Mouse (Mus musculus) lung, postnatal 0 days (tissue): Measurements from ENCODE around the gene Ppan. TPM values are rescaled to one million over a fixed set of nuclear protein-coding genes. Genes with fewer than 3 reads are reported as not detected.
A peak's percentile ranks its signal among the peaks of the same experiment; 100 is the strongest.

Source experiments
- ATAC-seq: fragments of 200-750 bp; cut with Nextera tagmentation; 2 replicates; pipeline ENCODE4 v1.8.0; 2017; ENCODE audit warnings: moderate library complexity
- DNase-seq: peaks from one replicate; pipeline ENCODE4 v3.0.0-alpha.2; 2016; ENCODE audit warnings: low spot score
- H3K27ac ChIP-seq: fragments of 300-500 bp; sonication (generic); 2 replicates; pipeline ENCODE4 v1.5.1; 2014; ENCODE audit warnings: antibody characterized with exemption, mild to moderate bottlenecking, low read length, mixed read lengths
- H3K27me3 ChIP-seq: fragments of 300-500 bp; sonication (generic); replicated peaks from 2 replicates; pipeline ENCODE4 v1.6.1; 2014; ENCODE audit warnings: low read length, mixed read lengths; ENCODE audit not compliant: insufficient read depth
- H3K36me3 ChIP-seq: fragments of 300-500 bp; sonication (generic); 2 replicates; pipeline ENCODE4 v1.6.1; 2014; ENCODE audit warnings: low read length, mixed read lengths; ENCODE audit not compliant: insufficient read depth
- H3K4me1 ChIP-seq: fragments of 300-500 bp; sonication (generic); 2 replicates; pipeline ENCODE4 v1.6.1; 2014; ENCODE audit warnings: antibody characterized with exemption, low read depth, low read length, mixed read lengths; ENCODE audit not compliant: insufficient read depth
- H3K4me2 ChIP-seq: fragments of 300-500 bp; sonication (generic); replicated peaks from 2 replicates; pipeline ENCODE4 v1.6.1; 2014; ENCODE audit warnings: low read depth, mild to moderate bottlenecking, low read length, moderate library complexity, mixed read lengths
- H3K4me3 ChIP-seq: fragments of 300-500 bp; sonication (generic); 2 replicates; pipeline ENCODE4 v1.5.1; 2014; ENCODE audit warnings: low read depth, low read length
- H3K9ac ChIP-seq: fragments of 300-500 bp; sonication (generic); replicated peaks from 2 replicates; pipeline ENCODE4 v1.6.1; 2014; ENCODE audit warnings: low read depth, mild to moderate bottlenecking
- H3K9me3 ChIP-seq: fragments of 300-500 bp; sonication (generic); 2 replicates; pipeline ENCODE4 v1.6.1; 2016; ENCODE audit warnings: low read length, mixed read lengths
- CTCF ChIP-seq: IDR thresholded peaks from 2 replicates; pipeline ENCODE4 v1.5.1; 2016; ENCODE audit warnings: antibody characterized with exemption, mild to moderate bottlenecking
- EP300 ChIP-seq: IDR thresholded peaks from 2 replicates; pipeline ENCODE4 v1.6.1; 2016; ENCODE audit warnings: antibody characterized with exemption, mild to moderate bottlenecking, control low read depth
- WGBS: fragments of 180-500 bp; shearing (Covaris S2); extraction: QIAGEN DNeasy Blood & Tissue Kit; methylation state at CpG from one replicate; pipeline ENCODE4 v1.1.7; 2014; 5-methylcytosine and 5-hydroxymethylcytosine counted together
- polyA plus RNA-seq: library from polyadenylated mRNA; unstranded; fragments of >200 nt; fragmentation: Nextera tagmentation; extraction: Ambion mirVana; gene quantifications from 2 replicates; pipeline ENCODE4 v1.2.1, GENCODE M21; 2015

Gene Ppan
- polyA plus RNA-seq, 1 experiment from 2014 or later = 20.9 TPM

DNA sequence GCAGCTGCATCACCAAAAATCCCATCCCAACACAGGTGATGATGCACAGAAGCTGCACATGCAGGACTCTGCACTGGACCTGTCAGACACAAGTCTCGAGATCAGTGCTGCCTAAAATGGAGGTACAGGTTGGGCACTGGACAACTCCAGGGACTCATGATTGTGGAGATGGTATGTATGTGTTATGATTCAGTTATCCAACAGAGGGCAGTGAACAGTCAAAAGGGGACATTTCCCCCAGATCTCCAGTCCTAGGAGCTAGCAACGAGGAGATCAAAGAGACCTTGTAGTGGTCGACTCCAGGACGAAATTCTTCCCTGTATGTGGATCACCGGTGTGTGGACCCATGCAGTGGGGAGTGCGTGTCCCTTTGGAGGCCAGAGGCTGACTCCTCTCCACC is 28.0 kb upstream of the Ppan start:
- Histone ChIP-seq H3K27me3 (no peaks in the 10 kb centered on the region), H3K9ac (no peak overlapping the region), H3K4me2 (no peak overlapping the region), H3K4me3 (no peak overlapping the region), H3K27ac (no peak overlapping the region), H3K9me3 (no peaks in the 10 kb centered on the region), H3K36me3 (no peaks in the 10 kb centered on the region), H3K4me1 (no peaks in the 10 kb centered on the region)
- ATAC-seq = no peak
- no peak for DNase-seq
- WGBS = 36% methylated on average over 6 of the region's 6 CpGs
- TF ChIP-seq CTCF (no peak), EP300 (no peak)

DNA sequence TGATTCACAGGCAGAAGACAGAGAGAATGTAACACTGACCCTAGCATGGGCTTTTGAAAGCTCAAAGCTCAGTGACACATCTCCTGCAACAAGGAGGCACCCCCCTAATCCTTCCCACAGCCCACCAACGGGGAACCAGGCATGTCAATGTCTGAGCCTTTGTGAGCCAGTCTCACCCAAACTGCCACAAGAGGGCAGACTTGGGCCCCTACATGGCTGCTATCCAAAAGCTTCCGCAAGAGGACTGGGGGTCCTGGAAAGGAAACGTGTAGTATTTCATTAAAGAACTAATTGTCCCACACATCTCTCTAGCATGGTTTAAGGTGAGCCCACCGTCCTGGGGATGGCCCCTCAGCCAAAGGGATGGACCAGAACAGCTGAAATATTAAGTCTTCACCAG is 26.2 kb upstream of the Ppan start:
- no peaks in the 10 kb centered on the region for H3K4me1 ChIP-seq
- WGBS = 4% methylated on average over 4 of the region's 4 CpGs
- no peaks in the 10 kb centered on the region for H3K27me3 ChIP-seq
- H3K9ac ChIP-seq = no peak overlapping the region
- no peak for ATAC-seq
- no peaks in the 10 kb centered on the region for H3K36me3 ChIP-seq
- no peak for DNase-seq
- TF ChIP-seq CTCF (peak; percentile 67), EP300 (no peak)
- no peak overlapping the region for H3K4me3 ChIP-seq
- no peak overlapping the region for H3K27ac ChIP-seq
- no peaks in the 10 kb centered on the region for H3K9me3 ChIP-seq
- no peak overlapping the region for H3K4me2 ChIP-seq

DNA sequence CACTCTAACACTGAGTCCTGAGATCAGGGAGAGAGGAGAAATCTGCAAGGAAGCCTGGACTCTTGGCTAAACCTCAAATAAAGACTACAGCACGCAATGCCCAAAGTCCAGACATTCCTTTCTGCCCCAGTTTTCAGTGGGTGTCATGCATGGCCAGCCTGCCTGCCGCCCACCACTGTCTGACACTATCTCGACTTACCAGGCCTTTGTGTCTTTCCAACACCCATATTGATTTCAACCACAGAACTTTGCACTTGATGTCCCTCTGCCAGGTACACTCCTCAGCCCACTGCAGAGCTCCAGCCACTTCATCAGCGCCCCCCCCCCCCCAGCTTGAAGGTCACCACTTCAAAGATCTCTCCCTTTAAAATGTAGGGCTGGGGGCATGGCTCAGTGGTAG is 25.8 kb upstream of the Ppan start:
- 0 out of 2 replicates have a peak, but pooled peaks cover under 1% of the 10 kb centered on the region for H3K27me3 ChIP-seq
- no peaks in the 10 kb centered on the region for H3K9me3 ChIP-seq
- H3K9ac ChIP-seq = no peak overlapping the region
- TF ChIP-seq CTCF = no peak
- TF ChIP-seq EP300 = no peak
- ATAC-seq (no peak), DNase-seq (no peak)
- no peak overlapping the region for H3K27ac ChIP-seq
- H3K4me2 ChIP-seq = no peak overlapping the region
- H3K4me1 ChIP-seq = no peaks in the 10 kb centered on the region
- 47% methylated on average over 4 of the region's 4 CpGs for WGBS
- H3K36me3 ChIP-seq = no peaks in the 10 kb centered on the region
- no peak overlapping the region for H3K4me3 ChIP-seq

GRCm38 (mm10) chr9:20866879-20867278 is 21.1 kb upstream of the Ppan start:
- Histone ChIP-seq H3K4me2 (no peak overlapping the region), H3K9ac (no peak overlapping the region), H3K27me3 (0 out of 2 replicates have a peak, but pooled peaks cover 5% of the 10 kb centered on the region), H3K4me3 (no peak overlapping the region), H3K36me3 (no peaks in the 10 kb centered on the region), H3K9me3 (no peaks in the 10 kb centered on the region), H3K4me1 (peaks cover 4% of the 10 kb centered on the region; the same call in 1 of the 2 replicates), H3K27ac (no peak overlapping the region)
- TF ChIP-seq EP300 (no peak), CTCF (no peak)
- DNase-seq (no peak), ATAC-seq (no peak)
- 49% methylated on average over 3 of the region's 3 CpGs for WGBS

GRCm38 (mm10) chr9:20868448-20869001 is 19.4 kb upstream of the Ppan start, which contains the start of gene A230050P20Rik:
TSS of gene A230050P20Rik (plus strand) at chr9:20868642.
- Histone ChIP-seq H3K27ac (no peak within 1 kb of the TSS), H3K4me2 (peak within 1 kb of the TSS; percentile 82), H3K36me3 (0 out of 2 replicates have a peak, but pooled peaks cover 6% of the 10 kb centered on the region), H3K27me3 (0 out of 2 replicates have a peak, but pooled peaks cover 5% of the 10 kb centered on the region), H3K4me1 (peaks cover 4% of the 10 kb centered on the region; the same call in 1 of the 2 replicates), H3K9me3 (no peaks in the 10 kb centered on the region), H3K9ac (peak within 1 kb of the TSS; percentile 52), H3K4me3 (peak within 1 kb of the TSS; percentile 74)
- DNase-seq = peak; percentile 61
- WGBS = 6% methylated on average over 48 of the region's 53 CpGs
- TF ChIP-seq CTCF (no peak), EP300 (no peak)
- ATAC-seq = peak; percentile 75

DNA sequence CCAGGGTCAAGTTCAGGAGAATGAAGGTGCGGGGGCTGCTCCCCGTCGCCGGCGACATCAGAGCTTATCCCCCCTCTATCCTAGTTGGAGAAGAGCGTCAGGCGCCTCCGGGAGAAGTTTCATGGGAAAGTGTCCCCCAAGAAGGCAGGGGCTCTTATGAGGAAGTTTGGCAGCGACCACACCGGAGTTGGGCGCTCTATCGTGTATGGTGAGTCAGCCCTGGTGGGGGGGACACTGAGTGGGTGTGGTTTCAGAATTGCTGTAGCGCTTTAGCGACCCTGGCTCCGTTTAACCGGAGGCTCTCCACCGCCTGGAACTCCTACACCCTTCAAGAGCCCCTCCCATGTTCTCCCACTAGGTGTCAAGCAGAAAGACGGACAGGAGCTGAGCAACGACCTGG is 18.7 kb upstream of the Ppan start:
- Histone ChIP-seq H3K4me2 (peak overlapping the region; percentile 82), H3K27me3 (0 out of 2 replicates have a peak, but pooled peaks cover 5% of the 10 kb centered on the region), H3K36me3 (0 out of 2 replicates have a peak, but pooled peaks cover 7% of the 10 kb centered on the region), H3K9me3 (no peaks in the 10 kb centered on the region), H3K4me1 (peaks cover 4% of the 10 kb centered on the region; the same call in 1 of the 2 replicates), H3K27ac (no peak overlapping the region), H3K9ac (peak overlapping the region; percentile 52), H3K4me3 (peak overlapping the region; percentile 74)
- peak; percentile 49 for DNase-seq
- WGBS = 7% methylated on average over 19 of the region's 19 CpGs
- peak; percentile 36 for ATAC-seq
- TF ChIP-seq CTCF = no peak
- no peak for TF ChIP-seq EP300
